Mouse (Mus musculus) liver, postnatal 0 days (tissue): ENCODE data around the gene Llph.

Experiments
- CTCF ChIP-seq: sonication (generic); IDR thresholded peaks from 2 replicates; pipeline ENCODE4 v1.5.1; 2016; ENCODE audit warnings: antibody characterized with exemption, low read depth
- EP300 ChIP-seq: IDR thresholded peaks from 2 replicates; pipeline ENCODE4 v1.6.1; 2016; ENCODE audit warnings: antibody characterized with exemption, low read depth, mild to moderate bottlenecking

- TF ChIP-seq CTCF: no peak
- TF ChIP-seq EP300: no peak
These were observed 33.6 kb upstream of the Llph start for GRCm38 (mm10) chr10:120193255-120193654.
